Mouse (Mus musculus) kidney, postnatal 0 days (tissue): Measurements from ENCODE around the gene Traf2. TPM values are rescaled to one million over a fixed set of nuclear protein-coding genes. Genes with fewer than 3 reads are reported as not detected.

Experiments
- ATAC-seq: fragments of 200-750 bp; cut with Nextera tagmentation; replicated peaks from 2 replicates; pipeline ENCODE4 v1.8.0; 2017; ENCODE audit warnings: low read depth, moderate number of reproducible peaks, moderate TSS enrichment, moderate library complexity; ENCODE audit not compliant: low FRiP score
- DNase-seq: peaks from one replicate; pipeline ENCODE4 v3.0.0-alpha.2; 2016; ENCODE audit warnings: low spot score
- H3K27ac ChIP-seq: fragments of 300-500 bp; sonication (generic); 2 replicates; pipeline ENCODE4 v1.5.1; 2014; ENCODE audit warnings: mild to moderate bottlenecking
- H3K27me3 ChIP-seq: fragments of 300-500 bp; sonication (generic); 2 replicates; pipeline ENCODE4 v1.6.1; 2014; ENCODE audit warnings: low read length, mixed read lengths; ENCODE audit not compliant: insufficient read depth
- H3K36me3 ChIP-seq: fragments of 300-500 bp; sonication (generic); 2 replicates; pipeline ENCODE4 v1.6.1; 2014; ENCODE audit warnings: low read length, mixed read lengths; ENCODE audit not compliant: insufficient read depth
- H3K4me1 ChIP-seq: fragments of 300-500 bp; sonication (generic); replicated peaks from 2 replicates; pipeline ENCODE4 v1.6.1; 2014; ENCODE audit warnings: antibody characterized with exemption, low read length, mixed read lengths; ENCODE audit not compliant: insufficient read depth
- H3K4me2 ChIP-seq: fragments of 300-500 bp; sonication (generic); 2 replicates; pipeline ENCODE4 v1.6.1; 2014; ENCODE audit warnings: mild to moderate bottlenecking, low read length, moderate library complexity, mixed read lengths
- H3K4me3 ChIP-seq: fragments of 300-500 bp; sonication (generic); replicated peaks from 2 replicates; pipeline ENCODE4 v1.5.1; 2014; ENCODE audit warnings: low read depth, low read length
- H3K9ac ChIP-seq: fragments of 300-500 bp; sonication (generic); 2 replicates; pipeline ENCODE4 v1.6.1; 2014; ENCODE audit warnings: low read depth, low read length
- H3K9me3 ChIP-seq: fragments of 300-500 bp; sonication (generic); replicated peaks from 2 replicates; pipeline ENCODE4 v1.6.1; 2016; ENCODE audit warnings: low read length, inconsistent platforms, mixed read lengths
- CTCF ChIP-seq: IDR thresholded peaks from 2 replicates; pipeline ENCODE4 v1.5.1; 2016; ENCODE audit warnings: antibody characterized with exemption, low read depth, mild to moderate bottlenecking, moderate library complexity
- WGBS: fragments of 180-500 bp; shearing (Covaris S2); extraction: QIAGEN DNeasy Blood & Tissue Kit; methylation state at CpG from one replicate; pipeline ENCODE4 v1.1.7; 2014; 5-methylcytosine and 5-hydroxymethylcytosine counted together
- polyA plus RNA-seq: library from polyadenylated mRNA; unstranded; fragments of >200 nt; fragmentation: Nextera tagmentation; extraction: Ambion mirVana; gene quantifications from 2 replicates; pipeline ENCODE4 v1.2.1, GENCODE M21; 2015

Gene Traf2
- polyA plus RNA-seq, 1 experiment from 2014 or later = 24.4 TPM

DNA sequence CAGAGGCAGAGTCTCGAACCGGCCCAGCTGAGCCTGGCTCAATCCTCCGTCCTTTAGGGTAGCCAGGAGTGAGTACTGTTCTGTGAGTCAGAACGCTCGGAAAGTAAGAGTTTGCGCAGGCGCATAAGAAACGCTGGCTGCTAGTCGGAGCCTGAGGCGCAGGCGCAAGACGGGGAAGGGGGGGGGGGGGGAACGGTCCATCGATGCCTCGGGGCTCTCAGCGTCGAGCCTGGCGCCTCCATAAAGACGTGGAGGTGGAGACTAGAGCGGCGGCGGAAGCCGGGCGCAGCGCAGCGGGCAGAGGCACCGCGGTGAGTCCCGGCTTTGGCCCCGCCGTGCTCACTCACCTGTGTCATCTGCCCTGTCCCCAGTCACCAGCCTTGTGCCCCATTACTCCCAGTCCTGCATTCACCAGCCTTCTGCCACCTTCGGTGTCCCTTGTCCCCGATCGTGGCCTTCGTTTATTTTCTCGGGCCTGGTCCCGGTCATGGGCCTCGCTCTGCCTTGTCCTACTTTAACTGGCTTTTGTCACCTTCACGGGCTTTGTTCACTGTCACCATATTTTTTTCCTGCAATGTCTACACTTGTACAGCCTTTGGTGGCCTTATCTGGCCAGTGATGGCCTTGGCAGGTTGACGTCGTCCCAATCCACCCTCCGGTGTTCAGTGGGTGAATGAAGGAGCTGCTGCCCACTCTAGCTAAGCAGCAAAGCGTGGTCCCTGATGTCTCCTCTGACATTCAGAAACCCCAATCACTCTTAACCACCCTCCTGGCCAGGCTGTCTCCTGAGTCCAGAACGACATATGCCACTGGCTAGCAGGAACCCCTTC lies 45.9 kb downstream of the Traf2 start, which contains the start of gene Fbxw5:
Gene Fbxw5, plus strand, starts transcription at position 175 of the 830 bp plus-strand sequence.
- Histone ChIP-seq H3K4me3 (peak within 1 kb of the TSS; percentile 55), H3K27ac (peak within 1 kb of the TSS; percentile 76), H3K9ac (peak within 1 kb of the TSS; percentile 63), H3K4me2 (peak within 1 kb of the TSS; percentile 75), H3K36me3 (peaks cover 25% of the 10 kb centered on the region), H3K9me3 (no peaks in the 10 kb centered on the region), H3K27me3 (no peaks in the 10 kb centered on the region), H3K4me1 (peaks cover 15% of the 10 kb centered on the region)
- under 1% methylated on average over 39 of the region's 44 CpGs for WGBS
- no peak for TF ChIP-seq CTCF
- DNase-seq (peak; percentile 97), ATAC-seq (peak; percentile 86)

DNA sequence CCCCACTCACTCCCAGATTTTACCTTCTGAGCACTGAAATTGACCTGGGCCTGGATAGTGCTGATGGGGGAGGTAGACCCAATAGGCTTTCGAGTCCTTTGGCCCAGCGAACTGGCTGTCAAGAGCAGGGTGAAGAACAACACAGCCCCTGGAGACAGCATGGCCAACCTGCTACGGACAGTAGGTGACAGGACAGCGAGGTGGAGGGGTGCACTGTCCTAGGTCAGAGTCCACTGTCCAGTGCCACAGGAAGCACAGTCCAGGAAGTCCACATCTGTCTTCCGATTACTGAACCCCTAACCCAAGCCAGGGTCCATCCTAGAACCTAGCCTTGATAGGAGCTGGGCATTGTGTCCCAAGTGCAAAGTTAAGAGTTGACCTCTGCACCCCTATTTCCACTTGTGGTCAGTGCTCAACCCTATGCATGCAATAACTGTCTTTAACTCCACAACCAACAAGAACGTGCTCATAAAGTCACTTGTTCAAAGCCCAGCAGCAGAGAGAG lies 46.6 kb downstream of the Traf2 start:
- Histone ChIP-seq H3K27me3 (no peaks in the 10 kb centered on the region), H3K36me3 (peaks cover 18% of the 10 kb centered on the region), H3K27ac (peak overlapping the region; percentile 76), H3K4me2 (peak overlapping the region; percentile 48), H3K9ac (0 out of 2 replicates have a peak overlapping the region, but pooled peaks have one; percentile 44), H3K4me1 (peaks cover 15% of the 10 kb centered on the region), H3K4me3 (peak overlapping the region; percentile 55), H3K9me3 (no peaks in the 10 kb centered on the region)
- whole genome bisulfite sequencing = 66% methylated on average over 6 of the region's 6 CpGs
- DNase-seq (no peak), ATAC-seq (peak; percentile 23; the same call in 1 of the 2 replicates)
- no peak for TF ChIP-seq CTCF

DNA sequence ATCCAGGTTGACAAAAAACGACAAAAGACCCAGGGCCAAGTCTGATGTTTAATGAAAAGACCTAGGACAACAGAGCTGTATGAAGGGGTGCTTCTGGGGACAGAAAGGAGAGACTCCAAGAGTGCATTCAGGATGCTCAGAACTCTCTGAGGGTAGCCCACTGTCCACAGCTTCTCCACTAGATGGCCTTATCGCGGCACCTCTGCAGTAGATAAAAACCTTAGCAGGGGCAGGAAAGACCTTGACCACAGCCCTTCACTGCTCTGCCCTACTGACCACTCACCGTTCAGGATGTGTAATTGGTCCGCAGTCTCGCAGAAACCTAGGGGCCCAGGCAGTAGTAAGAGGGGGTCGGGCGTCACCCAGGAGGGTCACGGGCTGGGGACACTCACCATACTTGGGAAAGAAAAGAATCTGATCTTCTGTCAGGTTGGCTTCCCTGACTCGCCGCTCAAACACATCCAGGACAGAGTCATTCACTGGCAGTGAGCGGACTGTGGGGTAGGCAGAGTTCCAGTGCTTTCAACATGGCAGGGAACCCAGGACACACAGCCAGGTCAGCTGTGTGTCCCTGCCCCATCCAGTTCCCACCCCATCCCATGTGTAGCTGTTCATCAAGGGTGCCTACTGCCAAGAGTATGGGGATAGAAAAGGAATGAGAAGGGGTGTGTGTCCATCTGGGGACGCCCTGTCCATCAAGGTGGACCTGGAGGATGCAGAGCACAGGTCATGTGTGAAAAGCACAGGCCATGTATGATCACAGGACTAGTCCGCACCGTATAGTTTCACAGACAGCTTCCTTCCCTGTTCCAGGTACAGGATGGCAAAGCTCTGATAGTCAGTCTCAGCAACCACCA lies 47.9 kb downstream of the Traf2 start:
- H3K4me2 ChIP-seq = no peak overlapping the region
- no peak overlapping the region for H3K4me3 ChIP-seq
- ATAC-seq (no peak), DNase-seq (no peak)
- H3K27me3 ChIP-seq = no peaks in the 10 kb centered on the region
- peaks cover 9% of the 10 kb centered on the region; the same call in 1 of the 2 replicates for H3K36me3 ChIP-seq
- H3K4me1 ChIP-seq = peaks cover 15% of the 10 kb centered on the region
- H3K9me3 ChIP-seq = no peaks in the 10 kb centered on the region
- 70% methylated on average over 15 of the region's 15 CpGs for WGBS
- no peak overlapping the region for H3K9ac ChIP-seq
- peak; percentile 29; the same call in 1 of the 2 replicates for TF ChIP-seq CTCF
- peak overlapping the region; percentile 83 for H3K27ac ChIP-seq

DNA sequence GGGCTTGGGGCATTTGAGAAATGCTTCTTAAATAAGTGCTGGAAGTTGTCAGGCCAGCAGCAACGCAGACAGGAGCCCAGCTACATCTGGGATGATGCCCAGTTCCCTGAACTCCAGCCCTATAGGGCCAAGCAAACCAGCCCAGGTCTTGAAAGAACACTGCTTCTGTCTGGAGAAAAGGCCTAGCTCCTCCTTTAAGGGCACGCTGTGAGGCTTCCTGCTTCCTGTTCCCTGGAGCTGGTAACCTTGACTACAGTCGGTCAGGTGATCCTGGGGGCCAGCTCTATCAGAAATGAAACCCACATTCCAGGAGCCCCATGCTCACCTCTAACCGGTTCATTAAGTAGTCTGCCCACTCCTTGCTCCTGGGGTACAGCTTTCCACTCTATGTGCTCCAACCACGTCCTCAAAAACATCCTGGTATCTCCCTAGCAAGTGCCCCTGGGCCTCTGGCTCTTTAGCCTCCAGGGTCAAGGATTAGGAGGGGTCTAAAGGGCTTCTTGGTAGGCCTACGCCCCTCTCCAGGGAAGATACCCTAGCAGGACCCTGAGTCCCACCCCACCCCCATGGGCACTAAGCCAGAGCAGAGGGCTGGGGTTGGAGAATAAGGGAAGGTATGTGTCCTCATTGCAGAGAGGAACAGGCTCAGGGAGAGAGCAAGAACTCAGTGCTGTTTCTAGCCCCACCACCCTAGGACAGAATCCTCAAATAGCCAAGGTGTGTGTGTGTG lies 48.7 kb downstream of the Traf2 start:
- WGBS = 43% methylated on average over 6 of the region's 6 CpGs
- Histone ChIP-seq H3K36me3 (0 out of 2 replicates have a peak, but pooled peaks cover 5% of the 10 kb centered on the region), H3K27ac (peak overlapping the region; percentile 83), H3K4me2 (no peak overlapping the region), H3K27me3 (no peaks in the 10 kb centered on the region), H3K9me3 (no peaks in the 10 kb centered on the region), H3K4me1 (peaks cover 15% of the 10 kb centered on the region), H3K9ac (0 out of 2 replicates have a peak overlapping the region, but pooled peaks have one; percentile 35), H3K4me3 (no peak overlapping the region)
- DNase-seq (peak; percentile 56), ATAC-seq (no peak; the same call in 1 of the 2 replicates)
- TF ChIP-seq CTCF = no peak

DNA sequence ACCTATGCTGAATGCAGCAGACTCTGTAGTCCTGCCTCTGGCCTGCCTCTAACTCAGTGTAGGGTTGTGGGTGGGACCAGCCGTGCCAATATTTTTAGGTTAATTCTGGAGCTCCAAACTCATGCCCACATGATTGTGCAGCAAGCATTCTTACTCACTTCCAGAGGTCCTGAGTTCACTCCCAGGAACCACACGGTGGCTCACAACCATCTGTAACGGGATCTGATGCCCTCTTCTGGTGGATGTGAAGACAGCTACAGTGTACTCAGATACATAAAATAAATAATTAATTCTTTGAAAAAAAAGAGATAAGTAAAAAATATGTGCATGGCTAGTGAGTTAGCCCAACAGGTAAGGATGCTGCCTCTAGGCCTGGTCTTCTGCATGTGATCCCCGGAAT lies 50.3 kb downstream of the Traf2 start:
- ATAC-seq = no peak
- Histone ChIP-seq H3K27ac (no peak overlapping the region), H3K36me3 (no peaks in the 10 kb centered on the region), H3K9me3 (no peaks in the 10 kb centered on the region), H3K4me2 (no peak overlapping the region), H3K4me1 (peaks cover 7% of the 10 kb centered on the region), H3K9ac (no peak overlapping the region), H3K4me3 (no peak overlapping the region), H3K27me3 (no peaks in the 10 kb centered on the region)
- peak; percentile 83 for TF ChIP-seq CTCF
- WGBS = 41% methylated on average over 4 of the region's 4 CpGs
- DNase-seq = peak; percentile 62
